Mouse (Mus musculus): ENCODE measurements around the gene Asb7. TPM values are rescaled to one million over a fixed set of nuclear protein-coding genes. Genes with fewer than 3 reads are reported as not detected.
A peak's percentile ranks its signal among the peaks of the same experiment; 100 is the strongest.

Asb7 gene
- polyA plus RNA-seq, 1 experiment from 2014 or later, result 16.7 TPM

GRCm38 (mm10) chr7:66689620-66690360 is 394 bp upstream of the Asb7 start, which contains the start of gene Lins1:
Lins1 (plus strand) TSS chr7:66689889.
- peak; percentile 99 for ATAC-seq (ENCODE audit: low FRiP score)
- H3K9me3 ChIP-seq, result no peaks in the 10 kb centered on the region
- H3K27ac ChIP-seq, result peak within 1 kb of the TSS; percentile 97
- peak within 1 kb of the TSS; percentile 98 for H3K4me2 ChIP-seq
- H3K9ac ChIP-seq, result peak within 1 kb of the TSS; percentile 87
- whole genome bisulfite sequencing, result under 1% methylated on average over 52 of the region's 52 CpGs
- peaks cover 7% of the 10 kb centered on the region; the same call in 1 of the 2 replicates for H3K36me3 ChIP-seq
- H3K27me3 ChIP-seq, result no peaks in the 10 kb centered on the region
- peaks cover 20% of the 10 kb centered on the region for H3K4me1 ChIP-seq (replicated peaks)
- peak within 1 kb of the TSS; percentile 77 for H3K4me3 ChIP-seq

GRCm38 (mm10) chr7:66688721-66689120 is 675 bp downstream of the Asb7 start:
- peaks cover 20% of the 10 kb centered on the region for H3K4me1 ChIP-seq (replicated peaks)
- 3% methylated on average over 5 of the region's 5 CpGs for WGBS
- peak overlapping the region; percentile 48 for H3K27ac ChIP-seq
- H3K27me3 ChIP-seq, result no peaks in the 10 kb centered on the region
- peak overlapping the region; percentile 77 for H3K4me3 ChIP-seq
- H3K4me2 ChIP-seq, result peak overlapping the region; percentile 98
- no peaks in the 10 kb centered on the region for H3K9me3 ChIP-seq
- peak; percentile 1 for ATAC-seq (ENCODE audit: low FRiP score)
- H3K36me3 ChIP-seq, result peaks cover 12% of the 10 kb centered on the region
- peak overlapping the region; percentile 87 for H3K9ac ChIP-seq

GRCm38 (mm10) chr7:66682119-66682863 is 7.1 kb downstream of the Asb7 start:
- H3K9ac ChIP-seq, result no peak overlapping the region
- no peak overlapping the region for H3K27ac ChIP-seq
- H3K4me3 ChIP-seq, result no peak overlapping the region
- no peak for ATAC-seq (ENCODE audit: low FRiP score)
- no peak overlapping the region for H3K4me2 ChIP-seq
- no peaks in the 10 kb centered on the region for H3K9me3 ChIP-seq
- 90% methylated on average over 5 of the region's 5 CpGs for WGBS
- H3K27me3 ChIP-seq, result no peaks in the 10 kb centered on the region
- H3K36me3 ChIP-seq, result peaks cover 62% of the 10 kb centered on the region
- H3K4me1 ChIP-seq (replicated peaks), result 0 out of 2 replicates have a peak, but pooled peaks cover 3% of the 10 kb centered on the region

- Histone ChIP-seq H3K4me1 (replicated peaks) (no peaks in the 10 kb centered on the region), H3K9me3 (no peaks in the 10 kb centered on the region), H3K36me3 (peaks cover 95% of the 10 kb centered on the region), H3K27ac (no peak overlapping the region), H3K27me3 (no peaks in the 10 kb centered on the region), H3K9ac (no peak overlapping the region), H3K4me3 (no peak overlapping the region), H3K4me2 (no peak overlapping the region)
- no peak for ATAC-seq (ENCODE audit: low FRiP score)
- 93% methylated on average over 2 of the region's 2 CpGs for WGBS
Observed at GRCm38 (mm10) chr7:66675800-66676199, 13.6 kb downstream of the Asb7 start.

- no peak for ATAC-seq (ENCODE audit: low FRiP score)
Observed at GRCm38 (mm10) chr7:66667064-66667463, 22.3 kb downstream of the Asb7 start.

GRCm38 (mm10) chr7:66663548-66663947 is 25.8 kb downstream of the Asb7 start:
- peaks cover 8% of the 10 kb centered on the region for H3K9me3 ChIP-seq
- no peak overlapping the region for H3K4me3 ChIP-seq
- H3K4me2 ChIP-seq, result no peak overlapping the region
- H3K27me3 ChIP-seq, result no peaks in the 10 kb centered on the region
- peaks cover 29% of the 10 kb centered on the region for H3K36me3 ChIP-seq
- H3K9ac ChIP-seq, result no peak overlapping the region
- no peak for ATAC-seq (ENCODE audit: low FRiP score)
- H3K27ac ChIP-seq, result no peak overlapping the region
- H3K4me1 ChIP-seq (replicated peaks), result no peaks in the 10 kb centered on the region
- WGBS, result 93% methylated on average over 3 of the region's 3 CpGs

More at GRCm38 (mm10) chr7:66667064-66667463, 22.3 kb downstream of the Asb7 start:
- Histone ChIP-seq H3K4me3 (no peak overlapping the region), H3K27me3 (no peaks in the 10 kb centered on the region), H3K9me3 (peaks cover 15% of the 10 kb centered on the region), H3K9ac (no peak overlapping the region), H3K27ac (no peak overlapping the region), H3K4me1 (replicated peaks) (no peaks in the 10 kb centered on the region), H3K4me2 (no peak overlapping the region), H3K36me3 (peaks cover 45% of the 10 kb centered on the region)

- Histone ChIP-seq H3K27me3 (no peaks in the 10 kb centered on the region), H3K9ac (no peak overlapping the region), H3K36me3 (peaks cover 34% of the 10 kb centered on the region), H3K4me1 (replicated peaks) (no peaks in the 10 kb centered on the region), H3K4me2 (no peak overlapping the region), H3K27ac (no peak overlapping the region), H3K4me3 (no peak overlapping the region), H3K9me3 (no peaks in the 10 kb centered on the region)
- 24% methylated on average over 8 of the region's 8 CpGs for WGBS
- peak; percentile 66; the same call in 1 of the 2 replicates for ATAC-seq (ENCODE audit: low FRiP score)
Observed at GRCm38 (mm10) chr7:66661572-66661971, 27.8 kb downstream of the Asb7 start.

- Histone ChIP-seq H3K27me3 (no peaks in the 10 kb centered on the region), H3K27ac (no peak overlapping the region), H3K36me3 (peaks cover 33% of the 10 kb centered on the region), H3K4me3 (no peak overlapping the region), H3K9me3 (no peaks in the 10 kb centered on the region), H3K4me1 (replicated peaks) (no peaks in the 10 kb centered on the region), H3K4me2 (no peak overlapping the region), H3K9ac (no peak overlapping the region)
- WGBS, result 90% methylated on average over 8 of the region's 8 CpGs
- no peak for ATAC-seq (ENCODE audit: low FRiP score)
Observed at GRCm38 (mm10) chr7:66660972-66661371, 28.4 kb downstream of the Asb7 start.

GRCm38 (mm10) chr7:66660291-66660690 is 29.1 kb downstream of the Asb7 start:
- Histone ChIP-seq H3K9ac (no peak overlapping the region), H3K4me2 (no peak overlapping the region), H3K4me3 (no peak overlapping the region), H3K27ac (no peak overlapping the region), H3K4me1 (replicated peaks) (no peaks in the 10 kb centered on the region), H3K36me3 (peaks cover 40% of the 10 kb centered on the region), H3K9me3 (no peaks in the 10 kb centered on the region), H3K27me3 (no peaks in the 10 kb centered on the region)
- WGBS, result 88% methylated on average over 7 of the region's 7 CpGs
- ATAC-seq (ENCODE audit: low FRiP score), result no peak

GRCm38 (mm10) chr7:66655471-66655870 is 33.9 kb downstream of the Asb7 start:
- Histone ChIP-seq H3K4me3 (no peak overlapping the region), H3K27me3 (no peaks in the 10 kb centered on the region), H3K27ac (no peak overlapping the region), H3K9me3 (no peaks in the 10 kb centered on the region), H3K4me1 (replicated peaks) (0 out of 2 replicates have a peak, but pooled peaks cover 6% of the 10 kb centered on the region), H3K9ac (no peak overlapping the region), H3K36me3 (peaks cover 52% of the 10 kb centered on the region), H3K4me2 (no peak overlapping the region)
- no peak for ATAC-seq (ENCODE audit: low FRiP score)
- 88% methylated on average over 9 of the region's 9 CpGs for WGBS

- Histone ChIP-seq H3K27ac (no peak overlapping the region), H3K9ac (no peak overlapping the region), H3K4me3 (no peak overlapping the region), H3K9me3 (no peaks in the 10 kb centered on the region), H3K4me2 (no peak overlapping the region), H3K27me3 (no peaks in the 10 kb centered on the region), H3K36me3 (peaks cover 40% of the 10 kb centered on the region), H3K4me1 (replicated peaks) (0 out of 2 replicates have a peak, but pooled peaks cover 6% of the 10 kb centered on the region)
- 93% methylated on average over 9 of the region's 9 CpGs for WGBS
- ATAC-seq (ENCODE audit: low FRiP score), result no peak
Observed at GRCm38 (mm10) chr7:66653596-66653995, 35.8 kb downstream of the Asb7 start.

GRCm38 (mm10) chr7:66652216-66652615 is 37.2 kb downstream of the Asb7 start:
- Histone ChIP-seq H3K4me1 (replicated peaks) (0 out of 2 replicates have a peak, but pooled peaks cover 6% of the 10 kb centered on the region), H3K4me3 (no peak overlapping the region), H3K27ac (no peak overlapping the region), H3K36me3 (peaks cover 33% of the 10 kb centered on the region), H3K9ac (no peak overlapping the region), H3K27me3 (no peaks in the 10 kb centered on the region), H3K4me2 (no peak overlapping the region), H3K9me3 (no peaks in the 10 kb centered on the region)
- WGBS, result 87% methylated on average over 4 of the region's 4 CpGs
- no peak for ATAC-seq (ENCODE audit: low FRiP score)

Measured in hindbrain, embryonic 13.5 days (tissue).